Mouse (Mus musculus) left cerebral cortex, postnatal 36 days (tissue): ENCODE data around the gene Tcte2. TPM values are rescaled to one million over a fixed set of nuclear protein-coding genes. Genes with fewer than 3 reads are reported as not detected.
A peak's percentile ranks its signal among the peaks of the same experiment; 100 is the strongest.

Source experiments
- DNase-seq, 2 experiments: peaks; one replicate each; pipeline ENCODE4 v3.0.0; 2021 to 2022; ENCODE audit warnings: low spot score in 2 of 2, mixed read lengths in 1 of 2
- intact Hi-C: fragments of 180-260 bp; cut with DNase I; formaldehyde crosslinking; loops from one replicate; pipeline ENCODE4 v1.15.1; 2025
- total RNA-seq, 2 experiments: library from RNA; stranded (reverse); gene quantifications; 2 replicates each; pipeline ENCODE4 v1.2.3; 2021

Tcte2 gene
- total RNA-seq, 2 experiments from 2014 or later: 17.8 to 21.6 TPM

GRCm38 (mm10) chr17:13749027-13749426 is 12.6 kb downstream of the Tcte2 start:
- intact Hi-C loops: no loop called here
- DNase-seq: no peak

- no peak for DNase-seq
- intact Hi-C loops: no loop called here
These were observed 13.9 kb downstream of the Tcte2 start for GRCm38 (mm10) chr17:13747681-13748080.

- intact Hi-C loops: no loop called here
- DNase-seq: no peak
These were observed 15.3 kb downstream of the Tcte2 start for GRCm38 (mm10) chr17:13746330-13746729.

- no peak for DNase-seq
- intact Hi-C loops: no loop called here
These were observed 16.3 kb downstream of the Tcte2 start for GRCm38 (mm10) chr17:13745373-13745772.

GRCm38 (mm10) chr17:13744824-13745223 is 16.8 kb downstream of the Tcte2 start:
- intact Hi-C loops: no loop called here
- DNase-seq: no peak

- intact Hi-C loops: no loop called here
- no peak for DNase-seq
These were observed 17.4 kb downstream of the Tcte2 start for GRCm38 (mm10) chr17:13744219-13744618.

GRCm38 (mm10) chr17:13743709-13744079 is 17.9 kb downstream of the Tcte2 start:
- intact Hi-C loops: no loop called here
- no peak for DNase-seq

GRCm38 (mm10) chr17:13742941-13743708 is 18.5 kb downstream of the Tcte2 start:
- intact Hi-C loops: no loop called here
- DNase-seq: no peak

- intact Hi-C loops: no loop called here
- DNase-seq: no peak
These were observed 19.3 kb downstream of the Tcte2 start for GRCm38 (mm10) chr17:13742334-13742733.

GRCm38 (mm10) chr17:13741611-13742010 is 20.0 kb downstream of the Tcte2 start:
- intact Hi-C loops: no loop called here

GRCm38 (mm10) chr17:13740796-13741195 is 20.8 kb downstream of the Tcte2 start:
- intact Hi-C loops: no loop called here
- DNase-seq: no peak

More at GRCm38 (mm10) chr17:13741611-13742010, 20.0 kb downstream of the Tcte2 start:
- DNase-seq: no peak

GRCm38 (mm10) chr17:13739981-13740380 is 21.6 kb downstream of the Tcte2 start:
- DNase-seq: no peak

GRCm38 (mm10) chr17:13738916-13739315 is 22.7 kb downstream of the Tcte2 start:
- no peak for DNase-seq
- intact Hi-C loops: loop anchor here (5.0 kb wide), 1 partner anchor 52 kb away; no protein-coding TSS in a partner anchor

More at GRCm38 (mm10) chr17:13739981-13740380, 21.6 kb downstream of the Tcte2 start:
- intact Hi-C loops: loop anchor here (5.0 kb wide), 1 partner anchor 53 kb away; no protein-coding TSS in a partner anchor

- DNase-seq: no peak
- intact Hi-C loops: loop anchor here (5.0 kb wide), 1 partner anchor 51 kb away; no protein-coding TSS in a partner anchor
These were observed 23.4 kb downstream of the Tcte2 start for GRCm38 (mm10) chr17:13738121-13738776.

- DNase-seq: peak; percentile 37 to 49
These were observed 24.3 kb downstream of the Tcte2 start for GRCm38 (mm10) chr17:13737336-13737735.

GRCm38 (mm10) chr17:13735803-13736282 is 25.8 kb downstream of the Tcte2 start:
- intact Hi-C loops: loop anchor here (5.0 kb wide), 1 partner anchor 49 kb away; no protein-coding TSS in a partner anchor
- DNase-seq: no peak

More at GRCm38 (mm10) chr17:13737336-13737735, 24.3 kb downstream of the Tcte2 start:
- intact Hi-C loops: loop anchor here (5.0 kb wide), 1 partner anchor 50 kb away; no protein-coding TSS in a partner anchor

GRCm38 (mm10) chr17:13735057-13735456 is 26.6 kb downstream of the Tcte2 start:
- intact Hi-C loops: loop anchor here (5.0 kb wide), 1 partner anchor 48 kb away; no protein-coding TSS in a partner anchor
- no peak for DNase-seq

- no peak for DNase-seq
- intact Hi-C loops: no loop called here
These were observed 27.7 kb downstream of the Tcte2 start for GRCm38 (mm10) chr17:13733971-13734370.

- intact Hi-C loops: no loop called here
- no peak for DNase-seq
These were observed 28.9 kb downstream of the Tcte2 start for GRCm38 (mm10) chr17:13732685-13733084.

- no peak for DNase-seq
- intact Hi-C loops: no loop called here
These were observed 29.9 kb downstream of the Tcte2 start for GRCm38 (mm10) chr17:13731727-13732112.
